Mouse (Mus musculus) MEL (cell line): Measurements from ENCODE around the gene Pld1. TPM values are rescaled to one million over a fixed set of nuclear protein-coding genes. Genes with fewer than 3 reads are reported as not detected.
A peak's percentile ranks its signal among the peaks of the same experiment; 100 is the strongest.

ENCODE experiments used
- DNase-seq: peaks from one replicate; pipeline ENCODE4 v3.0.0; 2011; ENCODE audit warnings: low read depth, low spot score
- H3K27ac ChIP-seq: 2 replicates; pipeline ENCODE4 v1.5.1; 2012; ENCODE audit warnings: low read depth, mild to moderate bottlenecking, control low read depth, low read length, moderate library complexity; ENCODE audit not compliant: control insufficient read depth
- H3K27me3 ChIP-seq, 2 experiments: fragments of 150-350 bp in 1 of 2; sonication (generic) in 1 of 2; 2 replicates each; pipeline ENCODE4 v1.6.1; 2012; ENCODE audit warnings: low read length in 2 of 2, mild to moderate bottlenecking in 2 of 2, improper control_type of control experiment in 1 of 2, moderate library complexity in 1 of 2; ENCODE audit not compliant: insufficient read depth in 2 of 2, control insufficient read depth in 1 of 2
- H3K36me3 ChIP-seq, 2 experiments: 2 replicates each; pipeline ENCODE4 v1.6.1; 2012 to 2014; ENCODE audit warnings: low read length in 2 of 2, improper control_type of control experiment in 1 of 2, inconsistent platforms in 1 of 2, mild to moderate bottlenecking in 1 of 2; ENCODE audit not compliant: insufficient read depth in 2 of 2, control insufficient read depth in 1 of 2
- H3K4me1 ChIP-seq, 2 experiments: fragments of 150-350 bp in 1 of 2; sonication (generic) in 1 of 2; 2 replicates each; pipeline ENCODE4 v1.6.1; 2012; ENCODE audit warnings: low read length in 2 of 2, improper control_type of control experiment in 1 of 2, mild to moderate bottlenecking in 1 of 2; ENCODE audit not compliant: insufficient read depth in 2 of 2, control insufficient read depth in 1 of 2
- H3K4me3 ChIP-seq, 2 experiments: fragments of 150-350 bp in 1 of 2; sonication (generic) in 1 of 2; 2 replicates each; pipeline ENCODE4 v1.5.1; 2012; ENCODE audit warnings: low read depth in 2 of 2, low read length in 2 of 2, mild to moderate bottlenecking in 2 of 2, moderate library complexity in 2 of 2, control low read depth in 1 of 2, improper control_type of control experiment in 1 of 2; ENCODE audit not compliant: control insufficient read depth in 1 of 2, insufficient read depth in 1 of 2
- H3K79me2 ChIP-seq: 2 replicates; pipeline ENCODE4 v1.6.1; 2012; ENCODE audit warnings: mild to moderate bottlenecking, low read length, moderate library complexity; ENCODE audit not compliant: control insufficient read depth, poor library complexity, insufficient read depth
- H3K9ac ChIP-seq: 2 replicates; pipeline ENCODE4 v1.6.1; 2012; ENCODE audit warnings: low read depth, mild to moderate bottlenecking, control low read depth, low read length, moderate library complexity; ENCODE audit not compliant: control insufficient read depth, poor library complexity, severe bottlenecking
- H3K9me3 ChIP-seq: fragments of 150-350 bp; sonication (generic); replicated peaks from 2 replicates; pipeline ENCODE4 v1.6.1; 2012; ENCODE audit warnings: mild to moderate bottlenecking, low read length, improper control_type of control experiment, moderate library complexity; ENCODE audit not compliant: insufficient read depth
- BHLHE40 ChIP-seq: IDR thresholded peaks from 2 replicates; pipeline ENCODE4 v1.6.1; 2012; ENCODE audit warnings: low read depth, mild to moderate bottlenecking, inconsistent platforms, low read length, improper control_type of control experiment, borderline replicate concordance
- CHD1 ChIP-seq: IDR thresholded peaks from 2 replicates; pipeline ENCODE4 v1.6.1; 2012; ENCODE audit warnings: low read depth, mild to moderate bottlenecking, inconsistent platforms, low read length, improper control_type of control experiment
- CTCF ChIP-seq, 3 experiments: IDR thresholded peaks in 2 of 3; conservative IDR thresholded peaks in 1 of 3; 2 replicates each; pipeline ENCODE4 v1.5.1; 2011 to 2012; ENCODE audit warnings: low read length in 3 of 3, low read depth in 2 of 3, mild to moderate bottlenecking in 2 of 3, improper control_type of control experiment in 1 of 3, inconsistent platforms in 1 of 3, mixed read lengths in 1 of 3, moderate library complexity in 1 of 3; ENCODE audit not compliant: control insufficient read depth in 1 of 3, insufficient read depth in 1 of 3, poor library complexity in 1 of 3, severe bottlenecking in 1 of 3
- E2F4 ChIP-seq: IDR thresholded peaks from 2 replicates; pipeline ENCODE4 v1.6.1; 2011; ENCODE audit warnings: low read depth, low read length, improper control_type of control experiment, borderline replicate concordance
- ELF1 ChIP-seq: IDR thresholded peaks from 2 replicates; pipeline ENCODE4 v1.6.1; 2014; ENCODE audit warnings: low read depth, mild to moderate bottlenecking, inconsistent platforms, low read length, improper control_type of control experiment, moderate library complexity
- EP300 ChIP-seq, 2 experiments: IDR thresholded peaks; 2 replicates each; pipeline ENCODE4 v1.6.1; 2011; ENCODE audit warnings: improper control_type of control experiment in 2 of 2, low read length in 2 of 2, low read depth in 1 of 2, mild to moderate bottlenecking in 1 of 2
- GABPA ChIP-seq: IDR thresholded peaks from 2 replicates; pipeline ENCODE4 v1.6.1; 2012; ENCODE audit warnings: low read depth, mild to moderate bottlenecking, inconsistent platforms, low read length, improper control_type of control experiment, moderate library complexity
- GATA1 ChIP-seq: IDR thresholded peaks from 2 replicates; pipeline ENCODE4 v1.6.1; 2011; ENCODE audit warnings: low read depth, low read length, improper control_type of control experiment
- HCFC1 ChIP-seq: IDR thresholded peaks from 2 replicates; pipeline ENCODE4 v1.6.1; 2012; ENCODE audit warnings: low read depth, mild to moderate bottlenecking, inconsistent platforms, low read length, improper control_type of control experiment, moderate library complexity
- JUND ChIP-seq: IDR thresholded peaks from 2 replicates; pipeline ENCODE4 v1.6.1; 2011; ENCODE audit warnings: low read depth, mild to moderate bottlenecking, improper control_type of control experiment, low read length
- MAFK ChIP-seq: IDR thresholded peaks from 2 replicates; pipeline ENCODE4 v1.6.1; 2011; ENCODE audit warnings: low read depth, mild to moderate bottlenecking, low read length, improper control_type of control experiment, borderline replicate concordance
- MAZ ChIP-seq: IDR thresholded peaks from 2 replicates; pipeline ENCODE4 v1.6.1; 2012; ENCODE audit warnings: low read depth, mild to moderate bottlenecking, inconsistent platforms, low read length, improper control_type of control experiment
- MEF2A ChIP-seq: IDR thresholded peaks from 2 replicates; pipeline ENCODE4 v1.6.1; 2014; ENCODE audit warnings: low read depth, mild to moderate bottlenecking, inconsistent platforms, low read length, improper control_type of control experiment; ENCODE audit not compliant: poor library complexity, insufficient replicate concordance, severe bottlenecking; ENCODE audit errors: extremely low read depth
- MYC ChIP-seq: IDR thresholded peaks from 2 replicates; pipeline ENCODE4 v1.6.1; 2011; ENCODE audit warnings: low read depth, mild to moderate bottlenecking, low read length, improper control_type of control experiment, moderate library complexity
- NELFE ChIP-seq: IDR thresholded peaks from 2 replicates; pipeline ENCODE4 v1.6.1; 2011; ENCODE audit warnings: low read depth, low read length, improper control_type of control experiment
- NRF1 ChIP-seq: IDR thresholded peaks from 2 replicates; pipeline ENCODE4 v1.6.1; 2014; ENCODE audit warnings: low read depth, mild to moderate bottlenecking, inconsistent platforms, low read length, improper control_type of control experiment, moderate library complexity; ENCODE audit not compliant: poor library complexity, insufficient read depth, severe bottlenecking
- POLR2AphosphoS5 ChIP-seq: IDR thresholded peaks from 2 replicates; pipeline ENCODE4 v1.6.1; 2012; ENCODE audit warnings: low read depth, borderline replicate concordance, mild to moderate bottlenecking, inconsistent platforms, low read length, moderate library complexity, mixed read lengths
- SIN3A ChIP-seq: IDR thresholded peaks from 2 replicates; pipeline ENCODE4 v1.6.1; 2012; ENCODE audit warnings: low read length, improper control_type of control experiment, inconsistent platforms
- SMC3 ChIP-seq: IDR thresholded peaks from 2 replicates; pipeline ENCODE4 v1.6.1; 2011; ENCODE audit warnings: low read depth, low read length, improper control_type of control experiment
- TCF12 ChIP-seq: IDR thresholded peaks from 2 replicates; pipeline ENCODE4 v1.6.1; 2014; ENCODE audit warnings: low read depth, mild to moderate bottlenecking, inconsistent platforms, low read length, improper control_type of control experiment, moderate library complexity
- UBTF ChIP-seq: IDR thresholded peaks from 2 replicates; pipeline ENCODE4 v1.6.1; 2012; ENCODE audit warnings: low read depth, mild to moderate bottlenecking, inconsistent platforms, low read length, improper control_type of control experiment, moderate library complexity, borderline replicate concordance; ENCODE audit not compliant: insufficient read depth
- polyA plus RNA-seq, 2 experiments: library from polyadenylated mRNA; stranded (reverse) in 1 of 2; unstranded in 1 of 2; fragments of >175 nt in 1 of 2; fragments of >200 nt in 1 of 2; gene quantifications; 2 replicates each; pipeline versions ENCODE4 v1.2.1 to v1.2.4; 2012; ENCODE audit warnings: low replicate concordance in 2 of 2, low read depth in 1 of 2; ENCODE audit not compliant: insufficient read length in 2 of 2, insufficient read depth in 1 of 2, missing spikeins in 1 of 2
- total RNA-seq: library from RNA; depleted of rRNA; stranded (reverse); fragments of 300-350 nt; gene quantifications from 2 replicates; pipeline ENCODE4 v1.2.3, GENCODE M21; 2012

The Pld1 gene
- total and polyA plus RNA-seq, 3 experiments, result 0.22 TPM; not detected in 2

GRCm38 (mm10) chr3:27983935-27984577 lies 45.6 kb downstream of the Pld1 start:
- H3K27me3 ChIP-seq, result no peaks in the 10 kb centered on the region
- TF ChIP-seq E2F4 (no peak), CTCF (IDR thresholded peaks at IDR 0.05 in 2 of 3, conservative IDR thresholded peaks at IDR 0.05 in 1 of 3; ENCODE audit: control insufficient read depth in 1 of 3, insufficient read depth in 1 of 3, low read depth in 2 of 3, low read length in 3 of 3, poor library complexity in 1 of 3, severe bottlenecking in 1 of 3) (no peak), JUND (no peak), HCFC1 (no peak), CHD1 (no peak), BHLHE40 (no peak), GABPA (no peak), MEF2A (no peak), TCF12 (no peak), SIN3A (no peak), MYC (no peak), ELF1 (no peak), EP300 (IDR thresholded peaks at IDR 0.05; ENCODE audit: low read depth in 1 of 2, low read length in 2 of 2) (no peak), MAFK (no peak), GATA1 (no peak), POLR2AphosphoS5 (no peak), UBTF (no peak), MAZ (no peak)
- H3K9ac ChIP-seq, result no peak overlapping the region
- no peaks in the 10 kb centered on the region for H3K4me1 ChIP-seq
- no peaks in the 10 kb centered on the region for H3K36me3 ChIP-seq
- H3K9me3 ChIP-seq, result no peaks in the 10 kb centered on the region
- peak; percentile 67 for DNase-seq
- H3K4me3 ChIP-seq, result peak overlapping the region; percentile 33 to 70
- no peaks in the 10 kb centered on the region for H3K79me2 ChIP-seq
- no peak overlapping the region for H3K27ac ChIP-seq

GRCm38 (mm10) chr3:27984620-27985019 lies 46.1 kb downstream of the Pld1 start:
- H3K9me3 ChIP-seq, result no peaks in the 10 kb centered on the region
- no peak for TF ChIP-seq NRF1
- no peak for TF ChIP-seq CHD1
- no peak for TF ChIP-seq SMC3
- no peak for TF ChIP-seq NELFE
- TF ChIP-seq, all 39 proteins: peak for 0
- Histone ChIP-seq H3K4me1 (no peaks in the 10 kb centered on the region), H3K79me2 (no peaks in the 10 kb centered on the region), H3K4me3 (peak overlapping the region; percentile 33 to 70; a peak in 3 of 4 replicates), H3K27me3 (no peaks in the 10 kb centered on the region), H3K36me3 (no peaks in the 10 kb centered on the region), H3K9ac (no peak overlapping the region), H3K27ac (no peak overlapping the region)
- DNase-seq, result no peak
